Mouse (Mus musculus) myocyte (in vitro differentiated cells): Measurements from ENCODE around the gene Clcn6. TPM values are rescaled to one million over a fixed set of nuclear protein-coding genes. Genes with fewer than 3 reads are reported as not detected.
A peak's percentile ranks its signal among the peaks of the same experiment; 100 is the strongest.

Experiments used
- H3K27me3 ChIP-seq: one replicate; pipeline ENCODE4 v1.6.1; 2011; ENCODE audit not compliant: control insufficient read depth, insufficient read depth, insufficient read length
- H3K36me3 ChIP-seq: one replicate; pipeline ENCODE4 v1.6.1; 2011; ENCODE audit not compliant: control insufficient read depth, insufficient read depth
- H3K4me2 ChIP-seq: one replicate; pipeline ENCODE4 v1.6.1; 2011; ENCODE audit warnings: low read depth, control low read depth
- H3K4me3 ChIP-seq: one replicate; pipeline ENCODE4 v1.5.1; 2011; ENCODE audit warnings: mild to moderate bottlenecking, control low read depth, moderate library complexity
- H3K79me2 ChIP-seq: one replicate; pipeline ENCODE4 v1.6.1; 2011; ENCODE audit not compliant: control insufficient read depth, insufficient read depth
- H3ac ChIP-seq: one replicate; pipeline ENCODE4 v1.6.1; 2011; ENCODE audit not compliant: control insufficient read depth, insufficient read length
- E2F4 ChIP-seq: IDR thresholded peaks from one replicate; pipeline ENCODE4 v1.6.1; 2011; ENCODE audit warnings: mild to moderate bottlenecking, control low read depth, moderate library complexity; ENCODE audit not compliant: insufficient read depth
- MAX ChIP-seq: IDR thresholded peaks from one replicate; pipeline ENCODE4 v1.6.1; 2011; ENCODE audit warnings: low read depth, mild to moderate bottlenecking, control low read depth
- MYOD1 ChIP-seq, 3 experiments: IDR thresholded peaks; one replicate each; pipeline ENCODE4 v1.6.1; 2011; ENCODE audit warnings: control low read depth in 2 of 3, low read depth in 2 of 3, mild to moderate bottlenecking in 2 of 3, moderate library complexity in 1 of 3; ENCODE audit not compliant: insufficient read length in 2 of 3, control insufficient read depth in 1 of 3
- MYOG ChIP-seq, 3 experiments: IDR thresholded peaks; one replicate each; pipeline ENCODE4 v1.6.1; 2011; ENCODE audit warnings: control low read depth in 2 of 3, low read depth in 2 of 3, mild to moderate bottlenecking in 2 of 3; ENCODE audit not compliant: insufficient read length in 2 of 3, control insufficient read depth in 1 of 3, insufficient read depth in 1 of 3
- POLR2A ChIP-seq: IDR thresholded peaks from one replicate; pipeline ENCODE4 v1.6.1; 2011; ENCODE audit warnings: low read depth, mild to moderate bottlenecking, control low read depth, moderate library complexity; ENCODE audit not compliant: insufficient read length
- POLR2AphosphoS2 ChIP-seq: IDR thresholded peaks from one replicate; pipeline ENCODE4 v1.6.1; 2011; ENCODE audit warnings: low read depth, control low read depth; ENCODE audit not compliant: insufficient read length
- REST ChIP-seq: IDR thresholded peaks from one replicate; pipeline ENCODE4 v1.6.1; 2011; ENCODE audit warnings: mild to moderate bottlenecking, control low read depth, moderate library complexity; ENCODE audit not compliant: insufficient read depth, insufficient read length
- SRF ChIP-seq: IDR thresholded peaks from one replicate; pipeline ENCODE4 v1.6.1; 2011; ENCODE audit warnings: low read depth; ENCODE audit not compliant: control insufficient read depth, insufficient read length
- TCF12 ChIP-seq: IDR thresholded peaks from one replicate; pipeline ENCODE4 v1.6.1; 2011; ENCODE audit warnings: mild to moderate bottlenecking, control low read depth; ENCODE audit not compliant: poor library complexity, insufficient read depth, severe bottlenecking
- TCF3 ChIP-seq: IDR thresholded peaks from one replicate; pipeline ENCODE4 v1.6.1; 2011; ENCODE audit warnings: low read depth, control low read depth; ENCODE audit not compliant: insufficient read length
- polyA plus RNA-seq: library from polyadenylated mRNA; unstranded; fragments of >200 nt; fragmentation: generic; extraction: Trizol; gene quantifications from one replicate; pipeline ENCODE4 v1.2.1, GENCODE M21; 2012; ENCODE audit warnings: missing spikeins

Clcn6 gene
- polyA plus RNA-seq, 1 experiment, result 19.6 TPM

- H3K4me3 ChIP-seq, result peak overlapping the region; percentile 88
- TF ChIP-seq POLR2AphosphoS2 (no peak), MAX (no peak), SRF (no peak), MYOD1 (IDR thresholded peaks at IDR 0.05; ENCODE audit: control insufficient read depth in 1 of 3, insufficient read length in 2 of 3, low read depth in 2 of 3) (peak in 1 of 3 experiments; percentile 3)
- H3ac ChIP-seq, result no peak overlapping the region
- H3K36me3 ChIP-seq, result peaks cover 22% of the 10 kb centered on the region
- H3K4me2 ChIP-seq, result peak overlapping the region; percentile 94
- H3K79me2 ChIP-seq, result peaks cover 43% of the 10 kb centered on the region
- H3K27me3 ChIP-seq, result no peaks in the 10 kb centered on the region
Measured at GRCm38 (mm10) chr4:148041611-148042191, 3.1 kb upstream of the Clcn6 start.

- TF ChIP-seq POLR2AphosphoS2 (peak; percentile 6), TCF12 (no peak)
- peak overlapping the region; percentile 71 for H3ac ChIP-seq
- peak overlapping the region; percentile 88 for H3K4me3 ChIP-seq
- no peaks in the 10 kb centered on the region for H3K27me3 ChIP-seq
- peaks cover 45% of the 10 kb centered on the region for H3K79me2 ChIP-seq
- H3K4me2 ChIP-seq, result peak overlapping the region; percentile 94
- peaks cover 22% of the 10 kb centered on the region for H3K36me3 ChIP-seq
Measured at GRCm38 (mm10) chr4:148040933-148041610, 2.5 kb upstream of the Clcn6 start.

- Histone ChIP-seq H3K36me3 (peaks cover 19% of the 10 kb centered on the region), H3K4me2 (peak overlapping the region; percentile 94), H3K79me2 (peaks cover 47% of the 10 kb centered on the region), H3K27me3 (no peaks in the 10 kb centered on the region), H3K4me3 (peak overlapping the region; percentile 88), H3ac (peak overlapping the region; percentile 71)
- no peak for TF ChIP-seq POLR2A
- TF ChIP-seq POLR2AphosphoS2, result peak; percentile 1
- TF ChIP-seq REST, result no peak
- no peak for TF ChIP-seq E2F4
- no peak for TF ChIP-seq TCF3
Measured at GRCm38 (mm10) chr4:148040029-148040830, 1.6 kb upstream of the Clcn6 start.

- peak overlapping the region; percentile 88 for H3K4me3 ChIP-seq
- TF ChIP-seq MYOG (IDR thresholded peaks at IDR 0.05; ENCODE audit: control insufficient read depth in 1 of 3, insufficient read depth in 1 of 3, insufficient read length in 2 of 3, low read depth in 2 of 3) (no peak), POLR2A (peak; percentile 34)
Measured at GRCm38 (mm10) chr4:148039254-148040028, 820 bp upstream of the Clcn6 start.

GRCm38 (mm10) chr4:148038079-148038599, 482 bp downstream of the Clcn6 start:
- H3ac ChIP-seq, result peak overlapping the region; percentile 71
- no peak for TF ChIP-seq TCF3
- TF ChIP-seq MYOD1 (IDR thresholded peaks at IDR 0.05; ENCODE audit: control insufficient read depth in 1 of 3, insufficient read length in 2 of 3, low read depth in 2 of 3), result peak in 1 of 3 experiments; percentile 18
- peaks cover 47% of the 10 kb centered on the region for H3K79me2 ChIP-seq
- H3K4me2 ChIP-seq, result peak overlapping the region; percentile 80
- H3K4me3 ChIP-seq, result peak overlapping the region; percentile 88
- peaks cover 10% of the 10 kb centered on the region for H3K36me3 ChIP-seq
- H3K27me3 ChIP-seq, result no peaks in the 10 kb centered on the region

More at GRCm38 (mm10) chr4:148039254-148040028, 820 bp upstream of the Clcn6 start:
- H3K4me2 ChIP-seq, result peak overlapping the region; percentile 94
- no peaks in the 10 kb centered on the region for H3K27me3 ChIP-seq
- H3ac ChIP-seq, result peak overlapping the region; percentile 71
- H3K36me3 ChIP-seq, result peaks cover 15% of the 10 kb centered on the region
- H3K79me2 ChIP-seq, result peaks cover 47% of the 10 kb centered on the region
